Mouse (Mus musculus): ENCODE data around the gene Inpp4a. TPM values are rescaled to one million over a fixed set of nuclear protein-coding genes. Genes with fewer than 3 reads are reported as not detected.

Gene Inpp4a
- polyA plus RNA-seq, 1 experiment: 74.6 TPM

- Histone ChIP-seq H3K27ac (ENCODE audit: control insufficient read depth, insufficient read depth, low read depth, low read length) (no peak overlapping the region), H3K4me1 (ENCODE audit: control insufficient read depth, insufficient read depth, low read length) (no peaks in the 10 kb centered on the region; the same call in 1 of the 2 replicates)
- no peak for TF ChIP-seq POLR2A (IDR thresholded peaks at IDR 0.05; ENCODE audit: control insufficient read depth, low read depth, low read length)
- TF ChIP-seq CTCF (IDR thresholded peaks at IDR 0.05; ENCODE audit: control insufficient read depth, insufficient read depth, insufficient replicate concordance, low read depth, low read length): no peak
Observed at GRCm38 (mm10) chr1:37322690-37323089, 23.0 kb downstream of the Inpp4a start.

GRCm38 (mm10) chr1:37323208-37323607, 23.5 kb downstream of the Inpp4a start:
- H3K27ac ChIP-seq (ENCODE audit: control insufficient read depth, insufficient read depth, low read depth, low read length): no peak overlapping the region
- H3K36me3 ChIP-seq (ENCODE audit: control insufficient read depth, insufficient read depth, low read length): no peaks in the 10 kb centered on the region
- TF ChIP-seq POLR2A (IDR thresholded peaks at IDR 0.05; ENCODE audit: control insufficient read depth, low read depth, low read length) (no peak), CTCF (IDR thresholded peaks at IDR 0.05; ENCODE audit: control insufficient read depth, insufficient read depth, insufficient replicate concordance, low read depth, low read length) (no peak)
- no peaks in the 10 kb centered on the region; the same call in 1 of the 2 replicates for H3K4me1 ChIP-seq (ENCODE audit: control insufficient read depth, insufficient read depth, low read length)
- no peaks in the 10 kb centered on the region for H3K27me3 ChIP-seq (ENCODE audit: control insufficient read depth, insufficient read depth, low read length)
- H3K4me3 ChIP-seq (ENCODE audit: control insufficient read depth, low read depth, low read length): no peak overlapping the region

More at GRCm38 (mm10) chr1:37322690-37323089, 23.0 kb downstream of the Inpp4a start:
- no peaks in the 10 kb centered on the region for H3K27me3 ChIP-seq (ENCODE audit: control insufficient read depth, insufficient read depth, low read length)
- no peak overlapping the region for H3K4me3 ChIP-seq (ENCODE audit: control insufficient read depth, low read depth, low read length)
- H3K36me3 ChIP-seq (ENCODE audit: control insufficient read depth, insufficient read depth, low read length): no peaks in the 10 kb centered on the region

- Histone ChIP-seq H3K36me3 (ENCODE audit: control insufficient read depth, insufficient read depth, low read length) (no peaks in the 10 kb centered on the region), H3K27ac (ENCODE audit: control insufficient read depth, insufficient read depth, low read depth, low read length) (no peak overlapping the region), H3K27me3 (ENCODE audit: control insufficient read depth, insufficient read depth, low read length) (no peaks in the 10 kb centered on the region), H3K4me3 (ENCODE audit: control insufficient read depth, low read depth, low read length) (no peak overlapping the region), H3K4me1 (ENCODE audit: control insufficient read depth, insufficient read depth, low read length) (no peaks in the 10 kb centered on the region; the same call in 1 of the 2 replicates)
- TF ChIP-seq POLR2A (IDR thresholded peaks at IDR 0.05; ENCODE audit: control insufficient read depth, low read depth, low read length) (no peak), CTCF (IDR thresholded peaks at IDR 0.05; ENCODE audit: control insufficient read depth, insufficient read depth, insufficient replicate concordance, low read depth, low read length) (no peak)
Observed at GRCm38 (mm10) chr1:37324569-37324968, 24.9 kb downstream of the Inpp4a start.

GRCm38 (mm10) chr1:37327311-37327710, 27.6 kb downstream of the Inpp4a start:
- H3K4me3 ChIP-seq (ENCODE audit: control insufficient read depth, low read depth, low read length): no peak overlapping the region
- TF ChIP-seq POLR2A (IDR thresholded peaks at IDR 0.05; ENCODE audit: control insufficient read depth, low read depth, low read length) (no peak), CTCF (IDR thresholded peaks at IDR 0.05; ENCODE audit: control insufficient read depth, insufficient read depth, insufficient replicate concordance, low read depth, low read length) (no peak)
- H3K27me3 ChIP-seq (ENCODE audit: control insufficient read depth, insufficient read depth, low read length): no peaks in the 10 kb centered on the region
- H3K27ac ChIP-seq (ENCODE audit: control insufficient read depth, insufficient read depth, low read depth, low read length): no peak overlapping the region
- H3K4me1 ChIP-seq (ENCODE audit: control insufficient read depth, insufficient read depth, low read length): no peaks in the 10 kb centered on the region; the same call in 1 of the 2 replicates
- no peaks in the 10 kb centered on the region for H3K36me3 ChIP-seq (ENCODE audit: control insufficient read depth, insufficient read depth, low read length)

- Histone ChIP-seq H3K36me3 (ENCODE audit: control insufficient read depth, insufficient read depth, low read length) (no peaks in the 10 kb centered on the region), H3K27ac (ENCODE audit: control insufficient read depth, insufficient read depth, low read depth, low read length) (no peak overlapping the region), H3K4me3 (ENCODE audit: control insufficient read depth, low read depth, low read length) (no peak overlapping the region), H3K27me3 (ENCODE audit: control insufficient read depth, insufficient read depth, low read length) (no peaks in the 10 kb centered on the region), H3K4me1 (ENCODE audit: control insufficient read depth, insufficient read depth, low read length) (no peaks in the 10 kb centered on the region; the same call in 1 of the 2 replicates)
- TF ChIP-seq CTCF (IDR thresholded peaks at IDR 0.05; ENCODE audit: control insufficient read depth, insufficient read depth, insufficient replicate concordance, low read depth, low read length): no peak; the same call in 1 of the 2 replicates
- TF ChIP-seq POLR2A (IDR thresholded peaks at IDR 0.05; ENCODE audit: control insufficient read depth, low read depth, low read length): no peak
Observed at GRCm38 (mm10) chr1:37329132-37329531, 29.5 kb downstream of the Inpp4a start.

- Histone ChIP-seq H3K36me3 (ENCODE audit: control insufficient read depth, insufficient read depth, low read length) (no peaks in the 10 kb centered on the region), H3K27me3 (ENCODE audit: control insufficient read depth, insufficient read depth, low read length) (no peaks in the 10 kb centered on the region), H3K4me3 (ENCODE audit: control insufficient read depth, low read depth, low read length) (no peak overlapping the region), H3K27ac (ENCODE audit: control insufficient read depth, insufficient read depth, low read depth, low read length) (no peak overlapping the region), H3K4me1 (ENCODE audit: control insufficient read depth, insufficient read depth, low read length) (no peaks in the 10 kb centered on the region; the same call in 1 of the 2 replicates)
- TF ChIP-seq POLR2A (IDR thresholded peaks at IDR 0.05; ENCODE audit: control insufficient read depth, low read depth, low read length) (no peak), CTCF (IDR thresholded peaks at IDR 0.05; ENCODE audit: control insufficient read depth, insufficient read depth, insufficient replicate concordance, low read depth, low read length) (no peak)
Observed at GRCm38 (mm10) chr1:37329831-37330230, 30.2 kb downstream of the Inpp4a start.

GRCm38 (mm10) chr1:37332756-37333155, 33.1 kb downstream of the Inpp4a start:
- H3K27me3 ChIP-seq (ENCODE audit: control insufficient read depth, insufficient read depth, low read length): no peaks in the 10 kb centered on the region

More at GRCm38 (mm10) chr1:37332756-37333155, 33.1 kb downstream of the Inpp4a start:
- peak overlapping the region; percentile 70 for H3K4me3 ChIP-seq (ENCODE audit: control insufficient read depth, low read depth, low read length)
- no peak overlapping the region for H3K27ac ChIP-seq (ENCODE audit: control insufficient read depth, insufficient read depth, low read depth, low read length)
- H3K36me3 ChIP-seq (ENCODE audit: control insufficient read depth, insufficient read depth, low read length): no peaks in the 10 kb centered on the region
- no peaks in the 10 kb centered on the region; the same call in 1 of the 2 replicates for H3K4me1 ChIP-seq (ENCODE audit: control insufficient read depth, insufficient read depth, low read length)
- TF ChIP-seq CTCF (IDR thresholded peaks at IDR 0.05; ENCODE audit: control insufficient read depth, insufficient read depth, insufficient replicate concordance, low read depth, low read length) (no peak), POLR2A (IDR thresholded peaks at IDR 0.05; ENCODE audit: control insufficient read depth, low read depth, low read length) (no peak)
